Mouse (Mus musculus): Measurements from ENCODE around the gene Csad. TPM values are rescaled to one million over a fixed set of nuclear protein-coding genes. Genes with fewer than 3 reads are reported as not detected.
A peak's percentile ranks its signal among the peaks of the same experiment; 100 is the strongest.

Csad gene
- 95.2 and 112 TPM in 2 replicates for polyA plus RNA-seq (2015; fragmentation: Nextera tagmentation; extraction: Ambion mirVana)

GRCm38 (mm10) chr15:102204674-102205505, at the start of gene Csad:
Csad (minus strand) TSS chr15:102204724.
- Histone ChIP-seq H3K27ac (peak within 1 kb of the TSS; percentile 98), H3K36me3 (peaks cover 51% of the 10 kb centered on the region), H3K4me3 (replicated peaks) (peak within 1 kb of the TSS; percentile 69), H3K4me1 (peaks cover 52% of the 10 kb centered on the region), H3K27me3 (no peaks in the 10 kb centered on the region), H3K9ac (peak within 1 kb of the TSS; percentile 79), H3K4me2 (peak within 1 kb of the TSS; percentile 78), H3K9me3 (replicated peaks) (no peaks in the 10 kb centered on the region)
- 47% methylated on average over 19 of the region's 19 CpGs for WGBS
- ATAC-seq (replicated peaks; ENCODE audit: low FRiP score), result no peak

GRCm38 (mm10) chr15:102250521-102250920, 46.0 kb upstream of the Csad start:
- no peak for ATAC-seq (replicated peaks; ENCODE audit: low FRiP score)
- Histone ChIP-seq H3K4me2 (no peak overlapping the region), H3K9ac (0 out of 2 replicates have a peak overlapping the region, but pooled peaks have one; percentile 40), H3K27ac (peak overlapping the region; percentile 99; the same call in 1 of the 2 replicates), H3K4me1 (peaks cover 53% of the 10 kb centered on the region), H3K9me3 (replicated peaks) (no peaks in the 10 kb centered on the region), H3K4me3 (replicated peaks) (no peak overlapping the region), H3K36me3 (peaks cover 6% of the 10 kb centered on the region; the same call in 1 of the 2 replicates), H3K27me3 (0 out of 2 replicates have a peak, but pooled peaks cover 4% of the 10 kb centered on the region)
- WGBS, result 74% methylated on average over 5 of the region's 5 CpGs

- Histone ChIP-seq H3K4me3 (replicated peaks) (peak overlapping the region; percentile 66; the same call in 1 of the 2 replicates), H3K27ac (peak overlapping the region; percentile 99), H3K9me3 (replicated peaks) (no peaks in the 10 kb centered on the region), H3K9ac (peak overlapping the region; percentile 40; the same call in 1 of the 2 replicates), H3K27me3 (0 out of 2 replicates have a peak, but pooled peaks cover 3% of the 10 kb centered on the region), H3K36me3 (peaks cover 6% of the 10 kb centered on the region; the same call in 1 of the 2 replicates), H3K4me1 (peaks cover 53% of the 10 kb centered on the region), H3K4me2 (peak overlapping the region; percentile 94)
- ATAC-seq (replicated peaks; ENCODE audit: low FRiP score), result no peak
- WGBS, result 34% methylated on average over 9 of the region's 9 CpGs
Observed at GRCm38 (mm10) chr15:102249967-102250366, 45.4 kb upstream of the Csad start.

GRCm38 (mm10) chr15:102249251-102249691, 44.7 kb upstream of the Csad start:
- peaks cover 56% of the 10 kb centered on the region for H3K4me1 ChIP-seq
- no peak for ATAC-seq (replicated peaks; ENCODE audit: low FRiP score)
- peak overlapping the region; percentile 99 for H3K27ac ChIP-seq
- H3K4me2 ChIP-seq, result peak overlapping the region; percentile 94
- 0 out of 2 replicates have a peak, but pooled peaks cover 3% of the 10 kb centered on the region for H3K27me3 ChIP-seq
- peaks cover 6% of the 10 kb centered on the region; the same call in 1 of the 2 replicates for H3K36me3 ChIP-seq
- 3% methylated on average over 13 of the region's 13 CpGs for WGBS
- peak overlapping the region; percentile 40 for H3K9ac ChIP-seq
- H3K9me3 ChIP-seq (replicated peaks), result no peaks in the 10 kb centered on the region
- peak overlapping the region; percentile 66 for H3K4me3 ChIP-seq (replicated peaks)

- Histone ChIP-seq H3K9me3 (replicated peaks) (no peaks in the 10 kb centered on the region), H3K4me2 (peak overlapping the region; percentile 94), H3K27ac (peak overlapping the region; percentile 99), H3K27me3 (0 out of 2 replicates have a peak, but pooled peaks cover 3% of the 10 kb centered on the region), H3K36me3 (peaks cover 6% of the 10 kb centered on the region; the same call in 1 of the 2 replicates), H3K9ac (peak overlapping the region; percentile 40; the same call in 1 of the 2 replicates), H3K4me1 (peaks cover 61% of the 10 kb centered on the region), H3K4me3 (replicated peaks) (peak overlapping the region; percentile 66)
- ATAC-seq (replicated peaks; ENCODE audit: low FRiP score), result no peak
- WGBS, result 0% methylated on average over 2 of the region's 3 CpGs
Observed at GRCm38 (mm10) chr15:102248812-102249191, 44.3 kb upstream of the Csad start.

GRCm38 (mm10) chr15:102248131-102248811, 43.7 kb upstream of the Csad start:
- Histone ChIP-seq H3K9ac (peak overlapping the region; percentile 68; the same call in 1 of the 2 replicates), H3K4me1 (peaks cover 66% of the 10 kb centered on the region), H3K9me3 (replicated peaks) (no peaks in the 10 kb centered on the region), H3K27me3 (0 out of 2 replicates have a peak, but pooled peaks cover 3% of the 10 kb centered on the region), H3K36me3 (peaks cover 6% of the 10 kb centered on the region; the same call in 1 of the 2 replicates), H3K4me3 (replicated peaks) (peak overlapping the region; percentile 66), H3K4me2 (peak overlapping the region; percentile 94), H3K27ac (peak overlapping the region; percentile 99)
- 8% methylated on average over 8 of the region's 8 CpGs for WGBS
- ATAC-seq (replicated peaks; ENCODE audit: low FRiP score), result no peak

GRCm38 (mm10) chr15:102247252-102248130, 43.0 kb upstream of the Csad start:
- under 1% methylated on average over 50 of the region's 65 CpGs for WGBS
- Histone ChIP-seq H3K4me1 (peaks cover 74% of the 10 kb centered on the region), H3K27me3 (0 out of 2 replicates have a peak, but pooled peaks cover 3% of the 10 kb centered on the region), H3K36me3 (peaks cover 6% of the 10 kb centered on the region; the same call in 1 of the 2 replicates), H3K9me3 (replicated peaks) (no peaks in the 10 kb centered on the region), H3K9ac (peak overlapping the region; percentile 68), H3K4me3 (replicated peaks) (peak overlapping the region; percentile 66), H3K4me2 (peak overlapping the region; percentile 94), H3K27ac (peak overlapping the region; percentile 99)
- ATAC-seq (replicated peaks; ENCODE audit: low FRiP score), result peak; percentile 61

GRCm38 (mm10) chr15:102246866-102247251, 42.3 kb upstream of the Csad start:
- peak overlapping the region; percentile 66 for H3K4me3 ChIP-seq (replicated peaks)
- peak overlapping the region; percentile 94 for H3K4me2 ChIP-seq
- H3K36me3 ChIP-seq, result peaks cover 6% of the 10 kb centered on the region; the same call in 1 of the 2 replicates
- peak overlapping the region; percentile 68 for H3K9ac ChIP-seq
- 0 out of 2 replicates have a peak, but pooled peaks cover 3% of the 10 kb centered on the region for H3K27me3 ChIP-seq
- H3K27ac ChIP-seq, result peak overlapping the region; percentile 99
- H3K9me3 ChIP-seq (replicated peaks), result no peaks in the 10 kb centered on the region
- under 1% methylated on average over 34 of the region's 35 CpGs for WGBS
- ATAC-seq (replicated peaks; ENCODE audit: low FRiP score), result peak; percentile 75
- H3K4me1 ChIP-seq, result peaks cover 80% of the 10 kb centered on the region

GRCm38 (mm10) chr15:102245891-102246741, 41.6 kb upstream of the Csad start:
- H3K4me1 ChIP-seq, result peaks cover 80% of the 10 kb centered on the region
- H3K27ac ChIP-seq, result peak overlapping the region; percentile 99
- no peaks in the 10 kb centered on the region for H3K9me3 ChIP-seq (replicated peaks)
- 0 out of 2 replicates have a peak, but pooled peaks cover 3% of the 10 kb centered on the region for H3K27me3 ChIP-seq
- peak; percentile 66 for ATAC-seq (replicated peaks; ENCODE audit: low FRiP score)
- under 1% methylated on average over 39 of the region's 44 CpGs for WGBS
- H3K4me3 ChIP-seq (replicated peaks), result peak overlapping the region; percentile 66
- H3K4me2 ChIP-seq, result peak overlapping the region; percentile 94
- peaks cover 5% of the 10 kb centered on the region for H3K36me3 ChIP-seq
- peak overlapping the region; percentile 68 for H3K9ac ChIP-seq

- 0 out of 2 replicates have a peak, but pooled peaks cover 3% of the 10 kb centered on the region for H3K27me3 ChIP-seq
- peaks cover 7% of the 10 kb centered on the region for H3K36me3 ChIP-seq
- 1% methylated on average over 14 of the region's 14 CpGs for WGBS
- H3K27ac ChIP-seq, result peak overlapping the region; percentile 99
- peak overlapping the region; percentile 68 for H3K9ac ChIP-seq
- peaks cover 78% of the 10 kb centered on the region for H3K4me1 ChIP-seq
- peak overlapping the region; percentile 94 for H3K4me2 ChIP-seq
- H3K9me3 ChIP-seq (replicated peaks), result no peaks in the 10 kb centered on the region
- no peak for ATAC-seq (replicated peaks; ENCODE audit: low FRiP score)
- H3K4me3 ChIP-seq (replicated peaks), result peak overlapping the region; percentile 66
Observed at GRCm38 (mm10) chr15:102245461-102245881, 40.9 kb upstream of the Csad start.

All from kidney, embryonic 15.5 days (tissue).